Mouse (Mus musculus) G1E-ER4 (cell line): Measurements from ENCODE around the gene Snx27. TPM values are rescaled to one million over a fixed set of nuclear protein-coding genes. Genes with fewer than 3 reads are reported as not detected.

Experiments used
- GATA1 ChIP-seq: IDR thresholded peaks from one replicate; pipeline ENCODE4 v1.8.0; 2012; ENCODE audit warnings: low read length, inconsistent platforms
- polyA plus RNA-seq: library from polyadenylated mRNA; stranded (reverse); fragments of >175 nt; gene quantifications from 2 replicates; pipeline ENCODE4 v1.2.3, GENCODE M21; 2012

Snx27 gene
- 12.5 and 17.5 TPM in 2 replicates for polyA plus RNA-seq

DNA sequence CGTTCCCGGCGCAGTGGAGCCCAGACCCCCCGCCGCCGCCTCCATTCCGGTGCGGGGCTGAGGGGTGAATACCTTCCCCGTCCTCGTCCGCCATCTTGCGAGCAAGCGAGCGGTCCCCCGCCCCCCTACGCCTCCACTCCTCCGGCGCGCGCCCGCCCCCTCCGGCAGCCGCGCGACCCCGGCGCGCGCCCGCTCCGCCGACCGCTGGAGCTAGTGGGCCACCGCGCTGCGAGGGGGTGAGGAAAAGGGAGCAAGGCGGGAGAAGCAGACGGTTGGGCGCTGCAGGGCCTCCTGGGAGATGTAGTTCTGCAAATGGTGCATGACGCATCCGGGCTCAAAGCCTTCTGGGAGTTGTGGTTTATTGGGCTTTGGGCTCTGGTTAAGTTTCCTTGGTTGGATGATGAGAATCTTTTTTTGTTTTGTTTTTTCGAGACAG, at the start of gene Snx27:
TSS of gene Snx27 (minus strand) at position 261 of the 436 bp plus-strand sequence.
- TF ChIP-seq GATA1, result no peak

DNA sequence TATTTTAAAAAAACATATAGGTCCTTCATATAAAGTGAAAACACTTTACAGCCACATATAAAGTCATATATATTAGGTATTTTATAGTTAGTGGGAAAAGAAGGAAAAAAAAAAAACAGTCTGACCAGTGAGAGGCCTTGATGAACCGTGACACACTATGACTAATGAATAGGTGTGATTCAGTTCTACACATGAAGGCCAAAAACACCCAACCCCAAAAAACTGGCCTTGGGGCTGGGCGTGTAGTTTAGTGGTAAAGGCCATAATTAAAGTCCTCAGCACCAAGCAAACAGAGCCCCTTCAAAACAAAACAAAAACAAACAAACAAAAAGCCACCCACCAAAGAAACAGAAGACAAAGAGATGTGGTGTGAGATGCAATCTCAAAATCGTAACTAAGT, 47.4 kb upstream of the Snx27 start:
- TF ChIP-seq GATA1, result no peak

DNA sequence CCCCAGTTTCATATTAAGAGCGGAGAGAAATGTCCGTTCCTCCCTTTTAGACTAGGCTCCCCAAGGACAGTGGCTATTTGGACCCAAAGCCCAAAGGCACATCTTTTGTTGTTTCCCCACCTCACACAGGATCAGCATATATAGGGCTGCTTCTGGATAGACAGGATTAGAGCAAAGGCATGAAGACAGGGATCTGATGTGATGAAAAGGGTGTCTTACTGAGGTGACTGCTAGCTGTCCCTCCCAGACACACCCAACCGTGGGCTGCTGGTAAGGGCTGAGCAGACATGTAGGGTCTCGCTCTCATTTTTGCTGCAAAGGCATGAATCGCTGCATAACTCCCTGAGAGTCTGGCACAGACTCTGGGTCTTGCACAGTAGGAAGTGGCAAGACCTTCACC, 46.2 kb upstream of the Snx27 start:
- no peak for TF ChIP-seq GATA1

DNA sequence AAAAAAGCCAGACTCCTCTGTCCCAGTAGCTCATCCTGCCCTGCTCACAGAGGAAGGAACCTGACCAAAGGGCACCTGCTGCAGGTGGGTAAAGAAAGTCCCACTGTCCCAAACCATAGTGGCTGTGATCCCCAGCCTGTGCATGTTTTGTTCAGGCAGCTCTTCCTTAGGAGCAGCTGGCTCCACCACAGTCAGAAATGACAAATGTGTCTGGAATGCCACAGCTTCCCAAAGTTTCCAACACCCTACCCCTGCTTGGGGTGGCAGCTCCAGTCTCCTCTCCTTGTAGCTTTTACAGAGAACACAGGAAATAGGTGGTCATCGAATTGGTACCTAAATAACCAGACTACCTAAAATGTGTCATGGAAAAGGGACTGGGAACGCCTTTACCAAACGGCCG, 41.8 kb upstream of the Snx27 start:
- TF ChIP-seq GATA1, result no peak

DNA sequence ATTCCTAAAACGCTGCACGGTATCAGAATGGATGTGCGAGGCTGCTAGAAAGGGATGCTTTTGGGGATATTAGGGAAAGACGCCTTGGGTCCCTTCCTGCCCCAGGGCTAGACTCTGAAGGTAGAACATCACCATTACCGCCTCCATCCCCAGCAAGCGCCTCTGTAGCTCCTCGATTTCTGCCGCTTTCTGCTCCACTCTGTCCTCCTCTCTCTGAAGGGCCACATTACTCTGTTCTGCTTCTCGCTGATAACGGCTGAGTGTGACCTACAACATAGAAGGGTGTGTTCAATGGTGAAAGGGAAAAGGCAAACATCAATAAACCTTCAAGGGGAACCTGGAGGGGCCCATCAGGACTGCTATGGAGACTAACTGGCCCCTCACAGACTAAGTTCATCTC, 40.0 kb upstream of the Snx27 start:
- no peak for TF ChIP-seq GATA1

DNA sequence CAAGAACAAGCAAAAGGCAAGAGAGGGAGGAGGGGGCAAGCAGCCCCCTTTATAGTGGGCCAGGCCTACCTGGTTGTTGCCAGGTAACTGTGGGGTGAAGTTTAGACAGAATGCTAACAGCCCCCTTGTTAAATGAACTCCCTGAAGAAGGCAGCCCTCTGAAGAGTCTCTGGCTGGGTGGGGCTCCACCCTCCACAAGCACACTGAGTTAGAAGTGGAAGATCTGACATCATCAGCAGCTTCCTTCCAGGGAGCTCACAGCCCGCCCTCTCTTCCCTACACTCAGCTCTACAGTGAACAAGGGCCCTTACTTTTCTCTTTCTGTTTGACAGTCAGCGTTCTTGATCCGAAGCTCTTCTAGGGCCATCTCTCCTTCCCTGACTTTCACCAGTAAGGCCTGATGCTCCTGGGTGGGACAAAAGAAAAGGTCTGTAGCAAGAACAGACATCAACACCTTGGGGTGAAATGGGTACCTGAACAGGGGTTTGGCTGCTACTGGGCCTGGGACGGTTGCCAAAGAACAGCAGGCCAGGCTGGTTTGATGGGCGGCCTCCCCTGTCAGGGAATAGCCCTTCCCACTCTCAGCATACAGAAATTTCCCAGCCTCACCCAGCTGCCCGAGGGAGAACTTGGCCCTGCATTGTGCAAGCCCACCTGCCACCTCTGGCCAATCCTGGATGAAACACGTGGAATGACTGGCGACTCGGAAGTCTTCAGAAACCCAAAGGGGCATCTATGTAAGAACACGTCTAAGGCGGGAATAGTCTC, 39.4 kb upstream of the Snx27 start:
- no peak for TF ChIP-seq GATA1

DNA sequence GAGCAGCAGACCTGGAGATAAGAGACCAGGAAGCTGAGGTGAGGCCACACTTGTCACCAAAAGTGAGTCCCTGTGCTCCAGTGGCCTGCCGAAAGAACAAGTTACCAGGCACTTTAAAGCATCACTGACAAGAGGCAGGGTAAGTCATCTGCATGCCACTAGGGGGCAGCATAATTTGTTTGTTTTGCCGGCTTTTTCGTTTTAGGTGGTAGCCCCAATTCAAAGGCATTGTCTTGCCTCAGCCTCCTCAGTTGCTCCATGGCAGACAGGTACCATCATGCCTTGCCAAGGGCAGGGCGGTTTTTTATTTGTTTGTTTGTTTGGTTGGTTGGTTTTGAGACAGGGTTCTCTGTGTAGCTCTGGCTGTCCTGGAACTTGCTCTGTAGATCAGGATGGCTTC, 34.2 kb upstream of the Snx27 start:
- TF ChIP-seq GATA1, result no peak

DNA sequence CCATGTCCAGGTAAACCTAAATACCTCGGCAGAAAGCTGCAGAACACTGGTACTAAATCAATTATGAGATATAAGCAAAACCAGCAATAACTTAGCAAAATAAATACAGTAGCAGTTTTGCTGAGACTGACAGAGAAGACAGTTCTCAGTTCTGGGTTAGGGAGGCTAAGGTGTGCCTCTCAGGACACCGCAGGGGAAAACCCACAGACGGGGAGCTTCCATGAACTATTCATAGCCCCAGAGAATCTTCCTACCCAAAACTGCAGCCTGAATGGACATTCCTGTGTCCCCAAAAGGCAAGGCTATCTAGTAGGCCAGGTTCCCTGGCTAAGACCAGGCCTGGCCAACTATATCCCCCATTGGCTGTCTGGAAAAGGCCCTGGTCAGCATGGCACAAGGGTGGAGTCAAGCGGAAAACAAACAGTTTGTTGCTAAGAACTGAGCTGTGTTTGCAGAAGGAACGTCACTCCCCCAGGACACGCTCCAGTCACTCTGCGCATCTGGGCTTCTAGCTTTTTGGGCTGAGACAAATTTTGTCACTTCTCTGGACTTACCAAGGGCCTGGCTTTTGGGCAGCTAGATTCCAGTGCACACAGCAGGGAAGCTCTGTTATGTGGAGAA, 30.9 kb upstream of the Snx27 start:
- no peak for TF ChIP-seq GATA1

DNA sequence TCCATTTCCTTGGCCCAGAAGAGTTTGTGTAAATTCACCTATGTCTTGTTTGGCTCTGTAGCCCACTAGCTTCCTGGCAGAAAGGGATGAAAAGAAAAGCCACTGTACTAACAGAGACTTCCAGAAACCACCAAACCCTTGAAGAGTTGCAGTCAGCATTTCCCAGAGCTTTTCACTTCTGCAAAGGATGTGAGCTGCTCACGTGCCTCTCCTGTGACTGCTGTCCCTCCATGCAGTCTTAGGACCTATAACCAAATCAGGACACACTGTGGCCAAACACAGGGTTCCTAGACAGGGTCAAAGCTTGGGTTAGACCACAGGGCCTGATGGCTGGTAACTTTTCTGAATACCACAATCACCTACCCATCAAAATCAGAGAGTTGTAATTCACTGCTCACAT, 29.8 kb upstream of the Snx27 start:
- TF ChIP-seq GATA1, result no peak

DNA sequence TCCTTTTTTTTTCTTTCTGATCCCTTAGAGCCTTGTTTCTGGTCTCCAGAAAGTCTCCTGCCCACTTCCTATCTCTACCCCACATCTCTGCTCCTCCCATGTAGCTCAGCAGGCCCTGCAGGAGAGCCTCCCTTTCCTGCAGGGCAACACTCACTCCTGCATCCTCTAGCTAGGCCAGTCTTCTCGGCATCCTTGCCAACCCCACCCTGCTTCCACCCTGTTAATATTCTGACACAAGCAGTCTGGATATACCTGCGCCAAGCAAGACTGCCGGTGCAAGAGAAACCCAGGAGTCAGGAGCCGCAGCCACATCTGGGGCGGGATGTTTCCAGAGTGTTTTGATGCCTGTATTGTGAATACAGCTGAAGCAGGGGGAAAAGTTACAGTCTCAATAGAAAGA, 29.3 kb upstream of the Snx27 start:
- TF ChIP-seq GATA1, result no peak

DNA sequence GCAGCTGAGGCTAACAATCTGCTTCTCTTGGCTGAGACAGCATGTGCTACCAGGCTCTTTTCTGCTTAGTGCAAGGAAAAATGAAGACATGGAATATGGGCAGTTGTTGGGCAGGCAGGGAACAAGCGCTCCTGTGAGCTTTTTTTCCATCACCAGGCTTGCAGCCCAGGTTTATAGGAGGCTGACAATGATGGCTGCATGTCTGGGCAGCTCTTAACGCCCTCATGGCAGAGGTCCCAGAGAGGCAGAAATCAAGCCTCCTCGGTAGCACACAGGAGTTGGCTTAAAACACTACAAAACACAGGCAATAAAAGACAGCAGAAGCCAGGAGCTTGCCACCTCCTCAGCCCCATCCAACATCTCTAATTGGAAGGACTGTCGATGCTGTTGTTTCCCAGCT, 28.8 kb upstream of the Snx27 start:
- TF ChIP-seq GATA1, result no peak

DNA sequence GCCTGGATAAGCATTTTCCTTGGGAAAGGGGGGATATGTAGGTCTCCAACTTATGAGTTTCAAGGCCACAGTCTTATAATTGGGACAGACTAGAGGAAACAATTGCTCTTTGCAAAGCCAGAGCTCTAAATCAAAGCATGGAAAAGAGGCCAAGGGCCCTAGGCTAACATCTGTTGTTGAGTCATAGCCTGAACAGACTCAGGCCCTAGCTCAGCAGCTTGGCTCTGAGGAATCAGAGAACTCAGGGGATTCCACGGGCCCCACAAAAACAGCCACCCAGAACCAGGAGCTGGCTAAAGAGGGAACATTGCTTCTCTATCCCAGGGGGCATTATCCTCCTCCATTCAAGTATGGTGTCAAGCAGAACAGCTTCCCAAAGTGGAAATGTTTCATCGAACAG, 28.1 kb upstream of the Snx27 start:
- TF ChIP-seq GATA1, result no peak

DNA sequence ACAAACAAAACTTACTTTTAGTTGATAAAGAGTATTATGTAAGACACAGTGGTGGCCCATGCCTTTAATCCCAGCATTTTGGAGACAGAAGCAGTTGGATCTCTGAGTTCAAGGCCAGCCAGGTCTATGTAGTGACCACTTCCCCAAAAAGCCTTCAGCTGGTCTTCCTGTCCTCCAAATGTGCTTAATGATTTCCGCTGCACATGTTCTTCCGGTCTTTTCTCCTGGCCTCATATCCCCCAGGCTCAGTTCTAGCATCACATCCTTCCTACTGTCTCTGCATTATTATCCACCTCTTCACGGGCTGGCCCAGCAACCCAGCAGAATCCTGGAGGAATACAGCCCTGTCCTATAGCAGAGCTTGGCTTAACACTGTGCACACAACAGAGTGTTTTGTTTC, 27.1 kb upstream of the Snx27 start:
- TF ChIP-seq GATA1, result no peak

DNA sequence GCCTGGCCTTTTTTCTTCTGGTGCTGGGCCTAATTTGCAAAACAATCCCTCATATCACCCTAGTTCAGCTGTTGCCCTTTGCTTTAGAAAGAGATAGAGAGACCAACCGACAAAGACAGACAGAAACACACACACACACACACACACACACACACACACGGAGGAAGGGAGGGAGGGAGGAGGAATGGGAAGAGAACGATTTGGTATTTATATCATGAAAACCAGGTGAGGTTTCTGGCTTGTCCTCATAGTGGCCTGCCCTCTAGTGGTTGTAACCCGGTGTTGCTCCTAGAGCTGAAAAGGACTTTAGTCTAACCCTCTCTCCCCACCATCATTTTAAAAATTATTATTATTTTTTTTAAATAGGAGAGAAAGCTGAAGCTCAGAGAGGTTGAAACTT, 19.4 kb upstream of the Snx27 start:
- TF ChIP-seq GATA1, result no peak

DNA sequence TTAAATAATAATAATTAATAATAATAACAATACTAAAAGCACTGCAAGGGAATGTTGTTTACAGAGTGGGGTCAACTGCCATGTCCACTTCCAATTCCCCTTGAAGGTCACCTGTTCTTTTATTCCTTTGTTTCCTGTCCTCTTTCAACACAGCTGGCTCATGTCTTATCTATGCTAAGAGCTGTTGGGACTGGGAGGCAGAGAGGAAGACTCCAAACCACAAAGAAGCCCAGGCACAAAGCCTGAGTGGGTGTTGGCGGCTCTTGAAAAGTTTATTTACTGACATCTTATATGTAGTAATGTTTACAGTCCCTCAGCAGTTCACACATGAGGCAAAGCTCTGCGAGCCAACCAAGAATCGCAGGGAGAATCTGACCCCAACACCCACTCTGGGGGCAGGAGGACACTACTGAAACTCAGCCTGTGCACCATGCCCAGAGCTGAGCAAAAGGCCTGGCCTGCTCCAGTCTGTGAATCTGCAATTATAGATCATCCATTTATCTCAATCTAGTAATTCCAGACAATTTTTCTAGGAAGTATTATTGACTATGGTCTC, 14.8 kb upstream of the Snx27 start:
- TF ChIP-seq GATA1, result no peak

DNA sequence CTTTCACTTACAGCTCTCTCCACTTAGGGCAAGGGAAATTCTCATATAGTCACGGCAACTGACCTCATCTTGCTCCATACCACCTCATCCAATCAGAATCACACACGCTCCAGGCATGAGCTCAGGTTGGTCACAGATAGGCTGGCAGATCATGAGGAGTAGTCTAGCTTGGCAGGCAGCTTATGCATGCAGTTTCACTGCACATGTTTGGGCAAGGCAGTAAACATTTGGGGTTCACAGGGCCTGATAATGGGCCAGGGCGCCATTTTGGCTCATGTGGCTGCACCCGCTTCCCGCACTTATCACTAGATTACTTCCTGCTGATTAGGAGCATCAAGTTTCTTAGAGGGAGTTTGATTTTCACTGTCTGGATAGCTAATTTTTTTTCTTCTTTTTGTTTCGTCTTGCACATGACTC, 13.4 kb upstream of the Snx27 start:
- no peak for TF ChIP-seq GATA1

DNA sequence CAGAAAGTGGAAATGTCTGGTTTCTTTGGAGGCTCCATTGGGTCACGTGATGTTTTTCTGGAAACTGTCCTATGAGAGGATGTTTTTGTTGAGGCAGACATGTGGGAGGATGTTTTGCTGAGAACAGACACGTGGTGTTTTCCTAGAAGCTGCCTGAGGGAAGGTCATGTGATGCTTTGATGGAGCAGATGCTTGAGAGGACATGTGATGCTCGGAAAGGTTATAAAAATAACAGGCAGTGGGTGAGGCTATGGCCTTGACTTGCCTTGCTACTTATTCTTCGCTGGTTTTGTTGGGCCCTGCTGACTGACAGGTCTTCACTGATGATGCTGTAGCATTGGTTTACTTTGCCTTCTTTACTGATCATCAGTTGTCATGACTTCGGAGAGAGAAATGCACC, 8.6 kb upstream of the Snx27 start:
- no peak for TF ChIP-seq GATA1
